Mouse (Mus musculus) stomach, postnatal 0 days (tissue): ENCODE measurements at regions not wholly inside any gene's neighbourhood (a gene's known extent, or its start where the extent isn't known, plus 50 kb on each side); places are given as distances from the start of the nearest gene placed in this dataset.
A peak's percentile ranks its signal among the peaks of the same experiment; 100 is the strongest.

ENCODE experiments used
- ATAC-seq: fragments of 200-750 bp; cut with Nextera tagmentation; 2 replicates; pipeline ENCODE4 v1.8.0; 2017; ENCODE audit not compliant: low FRiP score, low TSS enrichment
- DNase-seq: peaks from one replicate; pipeline ENCODE4 v3.0.0-alpha.2; 2016; ENCODE audit warnings: low spot score
- H3K27ac ChIP-seq: fragments of 300-500 bp; sonication (generic); replicated peaks from 2 replicates; pipeline ENCODE4 v1.5.1; 2014; ENCODE audit warnings: mild to moderate bottlenecking, control low read depth
- H3K27me3 ChIP-seq: fragments of 300-500 bp; sonication (generic); 2 replicates; pipeline ENCODE4 v1.6.1; 2014; ENCODE audit warnings: low read length; ENCODE audit not compliant: control insufficient read depth, insufficient read depth
- H3K36me3 ChIP-seq: fragments of 300-500 bp; sonication (generic); 2 replicates; pipeline ENCODE4 v1.6.1; 2014; ENCODE audit warnings: low read length, mixed read lengths; ENCODE audit not compliant: control insufficient read depth, insufficient read depth
- H3K4me1 ChIP-seq: fragments of 300-500 bp; sonication (generic); replicated peaks from 2 replicates; pipeline ENCODE4 v1.6.1; 2014; ENCODE audit warnings: antibody characterized with exemption; ENCODE audit not compliant: control insufficient read depth, insufficient read depth
- H3K4me2 ChIP-seq: fragments of 300-500 bp; sonication (generic); replicated peaks from 2 replicates; pipeline ENCODE4 v1.6.1; 2014; ENCODE audit warnings: low read depth, mild to moderate bottlenecking, control low read depth, moderate library complexity
- H3K4me3 ChIP-seq: fragments of 300-500 bp; sonication (generic); 2 replicates; pipeline ENCODE4 v1.5.1; 2014; ENCODE audit warnings: low read depth, low read length, control low read depth
- H3K9ac ChIP-seq: fragments of 300-500 bp; sonication (generic); 2 replicates; pipeline ENCODE4 v1.6.1; 2014; ENCODE audit warnings: mild to moderate bottlenecking, low read length, control low read depth, mixed read lengths
- H3K9me3 ChIP-seq: fragments of 300-500 bp; sonication (generic); 2 replicates; pipeline ENCODE4 v1.6.1; 2016; ENCODE audit warnings: low read length; ENCODE audit not compliant: control insufficient read depth
- CTCF ChIP-seq: IDR thresholded peaks from 2 replicates; pipeline ENCODE4 v1.5.1; 2016; ENCODE audit warnings: antibody characterized with exemption, low read depth, mild to moderate bottlenecking, moderate library complexity
- EP300 ChIP-seq: optimal IDR thresholded peaks from 2 replicates; pipeline ENCODE3; 2016; ENCODE audit warnings: antibody characterized with exemption
- WGBS: fragments of 180-500 bp; shearing (Covaris S2); extraction: QIAGEN DNeasy Blood & Tissue Kit; methylation state at CpG from one replicate; pipeline ENCODE4 v1.1.7; 2014; 5-methylcytosine and 5-hydroxymethylcytosine counted together

GRCm38 (mm10) chr4:47534959-47535358, 60.5 kb downstream of the Sec61b start:
- TF ChIP-seq EP300, result no peak
- no peak for TF ChIP-seq CTCF
- Histone ChIP-seq H3K27ac (no peak overlapping the region), H3K4me3 (no peak overlapping the region), H3K4me1 (no peaks in the 10 kb centered on the region), H3K27me3 (no peaks in the 10 kb centered on the region), H3K4me2 (no peak overlapping the region), H3K36me3 (no peaks in the 10 kb centered on the region), H3K9ac (no peak overlapping the region), H3K9me3 (no peaks in the 10 kb centered on the region)
- ATAC-seq, result no peak
- DNase-seq, result no peak
- 84% methylated on average over 11 of the region's 11 CpGs for WGBS

GRCm38 (mm10) chr4:47567694-47568093, 93.2 kb downstream of the Sec61b start:
- Histone ChIP-seq H3K36me3 (no peaks in the 10 kb centered on the region), H3K4me2 (no peak overlapping the region), H3K9me3 (no peaks in the 10 kb centered on the region), H3K9ac (no peak overlapping the region), H3K4me1 (no peaks in the 10 kb centered on the region), H3K27me3 (no peaks in the 10 kb centered on the region), H3K4me3 (no peak overlapping the region), H3K27ac (no peak overlapping the region)
- no peak for ATAC-seq
- 65% methylated on average over 3 of the region's 3 CpGs for WGBS
- no peak for DNase-seq
- TF ChIP-seq EP300 (no peak), CTCF (no peak)

- WGBS, result 84% methylated on average over 5 of the region's 5 CpGs
- no peaks in the 10 kb centered on the region for H3K9me3 ChIP-seq
- no peak for DNase-seq
These were observed 96.4 kb downstream of the Sec61b start for GRCm38 (mm10) chr4:47570846-47571245.

GRCm38 (mm10) chr4:47576011-47576410, 101.6 kb downstream of the Sec61b start:
- Histone ChIP-seq H3K4me3 (no peak overlapping the region), H3K27me3 (no peaks in the 10 kb centered on the region), H3K9ac (no peak overlapping the region), H3K9me3 (no peaks in the 10 kb centered on the region), H3K27ac (no peak overlapping the region), H3K4me2 (no peak overlapping the region), H3K4me1 (no peaks in the 10 kb centered on the region), H3K36me3 (no peaks in the 10 kb centered on the region)
- no peak for DNase-seq
- 76% methylated on average over 4 of the region's 4 CpGs for WGBS
- no peak for ATAC-seq
- TF ChIP-seq EP300 (no peak), CTCF (no peak)

More at GRCm38 (mm10) chr4:47570846-47571245, 96.4 kb downstream of the Sec61b start:
- Histone ChIP-seq H3K4me2 (no peak overlapping the region), H3K9ac (no peak overlapping the region), H3K27me3 (no peaks in the 10 kb centered on the region), H3K4me3 (no peak overlapping the region), H3K4me1 (no peaks in the 10 kb centered on the region), H3K36me3 (no peaks in the 10 kb centered on the region), H3K27ac (no peak overlapping the region)
- no peak for ATAC-seq
- TF ChIP-seq CTCF (no peak), EP300 (no peak)

- peak; percentile 35 for DNase-seq
- 87% methylated on average over 3 of the region's 3 CpGs for WGBS
- Histone ChIP-seq H3K27me3 (no peaks in the 10 kb centered on the region), H3K4me1 (no peaks in the 10 kb centered on the region), H3K4me3 (no peak overlapping the region), H3K9me3 (no peaks in the 10 kb centered on the region), H3K27ac (no peak overlapping the region), H3K9ac (no peak overlapping the region), H3K4me2 (no peak overlapping the region), H3K36me3 (no peaks in the 10 kb centered on the region)
- ATAC-seq, result no peak
- TF ChIP-seq CTCF (peak; percentile 72), EP300 (no peak)
These were observed 103.0 kb downstream of the Sec61b start for GRCm38 (mm10) chr4:47577490-47577889.

- DNase-seq (no peak), ATAC-seq (no peak)
- H3K4me1 ChIP-seq, result no peaks in the 10 kb centered on the region
- H3K9ac ChIP-seq, result no peak overlapping the region
- no peak for TF ChIP-seq EP300
- no peak for TF ChIP-seq CTCF
- no peaks in the 10 kb centered on the region for H3K27me3 ChIP-seq
- H3K4me2 ChIP-seq, result no peak overlapping the region
- H3K27ac ChIP-seq, result no peak overlapping the region
- H3K9me3 ChIP-seq, result no peaks in the 10 kb centered on the region
- 84% methylated on average over 10 of the region's 10 CpGs for WGBS
- no peak overlapping the region for H3K4me3 ChIP-seq
- no peaks in the 10 kb centered on the region for H3K36me3 ChIP-seq
These were observed 104.2 kb downstream of the Sec61b start for GRCm38 (mm10) chr4:47578637-47579036.
